Mouse (Mus musculus): Measurements from ENCODE around the gene Serpinb1a.

GRCm38 (mm10) chr13:32850668-32851404 is at the start of gene Serpinb1a:
- TF ChIP-seq CTCF (IDR thresholded peaks at IDR 0.05; ENCODE audit: control insufficient read depth, insufficient read depth, insufficient replicate concordance, low read depth, low read length) (no peak), POLR2A (IDR thresholded peaks at IDR 0.05; ENCODE audit: control insufficient read depth, low read depth, low read length) (peak; percentile 43; the same call in 1 of the 2 replicates)
